Mouse (Mus musculus) forebrain, embryonic 13.5 days (tissue): Measurements from ENCODE around the gene Ly6g6f. TPM values are rescaled to one million over a fixed set of nuclear protein-coding genes. Genes with fewer than 3 reads are reported as not detected.
A peak's percentile ranks its signal among the peaks of the same experiment; 100 is the strongest.

Source experiments
- ATAC-seq: fragments of 200-750 bp; cut with Nextera tagmentation; 2 replicates; pipeline ENCODE4 v1.8.0; 2017
- H3K27ac ChIP-seq: fragments of 300-500 bp; sonication (generic); 2 replicates; pipeline ENCODE4 v1.5.1; 2015; ENCODE audit warnings: inconsistent platforms, mild to moderate bottlenecking, moderate library complexity
- H3K27me3 ChIP-seq: fragments of 300-500 bp; sonication (generic); 2 replicates; pipeline ENCODE4 v1.6.1; 2015; ENCODE audit warnings: mild to moderate bottlenecking, inconsistent platforms
- H3K36me3 ChIP-seq: fragments of 300-500 bp; sonication (generic); 2 replicates; pipeline ENCODE4 v1.6.1; 2015; ENCODE audit warnings: mild to moderate bottlenecking, inconsistent platforms; ENCODE audit not compliant: poor library complexity, severe bottlenecking
- H3K4me1 ChIP-seq: fragments of 300-500 bp; sonication (generic); 2 replicates; pipeline ENCODE4 v1.6.1; 2015; ENCODE audit warnings: inconsistent platforms
- H3K4me2 ChIP-seq: fragments of 300-500 bp; sonication (generic); 2 replicates; pipeline ENCODE4 v1.6.1; 2015; ENCODE audit warnings: inconsistent platforms, mild to moderate bottlenecking, moderate library complexity
- H3K4me3 ChIP-seq: fragments of 300-500 bp; sonication (generic); 2 replicates; pipeline ENCODE4 v1.5.1; 2015; ENCODE audit warnings: mild to moderate bottlenecking, inconsistent platforms
- H3K9ac ChIP-seq: fragments of 300-500 bp; sonication (generic); 2 replicates; pipeline ENCODE4 v1.6.1; 2015; ENCODE audit warnings: mild to moderate bottlenecking, inconsistent platforms
- H3K9me3 ChIP-seq: fragments of 300-500 bp; sonication (generic); replicated peaks from 2 replicates; pipeline ENCODE4 v1.6.1; 2016; ENCODE audit warnings: inconsistent platforms
- WGBS: fragments of 180-500 bp; shearing (Covaris S2); methylation state at CpG from one replicate; pipeline ENCODE4 v1.1.7; 2015; 5-methylcytosine and 5-hydroxymethylcytosine counted together
- polyA plus RNA-seq: library from polyadenylated mRNA; unstranded; fragments of >200 nt; fragmentation: Nextera tagmentation; extraction: Ambion mirVana; gene quantifications from 2 replicates; pipeline ENCODE4 v1.2.1, GENCODE M21; 2015

Gene Ly6g6f
- polyA plus RNA-seq, 1 experiment from 2014 or later, result 0.25 TPM

DNA sequence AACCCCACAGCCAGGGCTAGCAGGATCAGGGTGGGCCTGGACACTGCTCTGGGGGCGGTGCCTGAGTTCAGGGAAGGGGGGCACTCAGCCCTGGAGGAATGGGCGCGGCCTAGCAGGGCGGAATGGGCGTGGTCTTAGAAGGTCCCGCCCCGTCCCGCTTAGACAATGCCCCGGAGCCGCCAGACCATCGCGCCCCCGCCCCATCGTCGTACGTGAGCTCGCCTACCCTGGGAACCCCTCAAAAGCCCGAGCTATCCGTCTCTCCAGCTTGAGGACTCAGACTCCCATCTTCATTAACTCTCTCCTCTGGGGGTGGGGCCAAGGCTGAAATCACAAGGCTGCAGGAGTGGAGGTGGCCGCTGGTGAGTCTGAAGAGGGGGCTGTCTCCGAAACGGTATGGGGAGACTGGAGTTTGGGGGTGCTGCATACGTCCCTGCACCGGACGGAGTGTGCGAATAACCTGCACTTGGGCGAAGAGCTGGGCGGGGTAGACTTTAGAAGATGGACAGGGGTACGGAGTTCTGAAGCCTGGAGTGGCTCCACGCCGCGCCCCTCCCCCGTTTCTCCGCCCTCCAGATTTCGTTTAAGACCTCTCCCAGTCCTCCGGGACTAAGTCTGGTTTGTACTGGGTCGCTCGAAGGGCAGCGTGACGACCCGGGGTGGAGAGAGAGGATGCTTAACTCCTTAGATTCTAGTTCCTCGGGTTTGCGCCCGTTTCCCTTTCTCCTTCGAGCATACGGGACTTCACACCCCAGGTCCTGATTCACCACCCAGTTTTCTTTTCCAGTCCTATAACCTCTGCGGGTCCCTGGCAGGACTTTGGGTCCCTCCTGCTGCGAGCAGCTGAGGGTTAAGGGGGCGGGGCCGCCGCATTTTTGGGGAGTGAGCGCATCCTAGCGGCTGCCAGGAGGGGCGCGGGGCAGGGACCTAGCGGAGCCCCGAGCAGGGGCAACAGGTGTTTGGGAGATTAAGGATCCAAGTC, 26.2 kb downstream of the Ly6g6f start, which contains the start of gene Ddah2:
Gene Ddah2, plus strand, starts transcription at position 125 of the 982 bp plus-strand sequence.
- Histone ChIP-seq H3K27ac (peak within 1 kb of the TSS; percentile 94), H3K4me3 (peak within 1 kb of the TSS; percentile 79), H3K4me1 (peaks cover 32% of the 10 kb centered on the region), H3K9ac (peak within 1 kb of the TSS; percentile 90), H3K9me3 (no peaks in the 10 kb centered on the region), H3K36me3 (peaks cover 59% of the 10 kb centered on the region), H3K4me2 (peak within 1 kb of the TSS; percentile 91), H3K27me3 (peaks cover 12% of the 10 kb centered on the region)
- under 1% methylated on average over 57 of the region's 57 CpGs for WGBS
- ATAC-seq, result peak; percentile 92

DNA sequence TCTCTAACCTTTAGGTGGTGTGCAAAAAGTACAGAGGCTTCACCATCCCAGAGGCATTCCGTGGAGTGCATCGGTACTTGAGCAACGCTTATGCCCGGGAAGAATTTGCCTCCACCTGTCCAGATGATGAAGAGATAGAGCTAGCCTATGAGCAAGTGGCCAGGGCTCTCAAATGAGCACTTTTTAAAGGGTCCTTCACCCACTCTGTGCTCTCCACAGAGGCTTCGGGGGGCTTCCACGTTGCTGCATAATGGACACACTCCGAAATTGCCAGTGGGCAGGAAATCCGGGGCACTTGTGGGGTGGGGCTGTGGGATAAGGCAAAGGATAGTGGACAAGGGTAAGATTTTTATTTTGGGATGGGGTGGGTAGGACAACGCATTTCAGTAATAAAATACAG, 27.1 kb downstream of the Ly6g6f start:
- peak overlapping the region; percentile 94; the same call in 1 of the 2 replicates for H3K27ac ChIP-seq
- peaks cover 65% of the 10 kb centered on the region for H3K36me3 ChIP-seq
- WGBS, result 78% methylated on average over 9 of the region's 9 CpGs

DNA sequence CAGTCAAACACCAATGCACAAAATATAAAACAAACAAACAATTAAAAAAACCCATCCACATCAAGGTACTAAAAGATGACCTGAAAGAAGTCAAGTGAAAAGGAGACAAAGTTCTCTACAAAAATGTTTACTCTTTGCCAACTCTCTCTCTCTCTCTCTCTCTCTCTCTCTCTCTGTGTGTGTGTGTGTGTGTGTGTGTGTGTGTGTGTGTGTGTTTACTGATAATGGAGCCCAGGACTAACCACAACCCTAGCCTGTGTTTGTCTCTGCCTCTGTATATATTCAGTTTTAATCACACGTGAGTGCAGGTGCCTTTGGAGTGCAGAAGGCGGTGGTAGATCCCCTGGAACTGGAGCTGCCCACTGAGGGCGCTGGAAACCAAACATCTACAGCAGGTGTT, 28.3 kb downstream of the Ly6g6f start:
- peaks cover 64% of the 10 kb centered on the region for H3K36me3 ChIP-seq
- ATAC-seq, result no peak

More for the DNA sequence above, 27.1 kb downstream of the Ly6g6f start:
- 0 out of 2 replicates have a peak, but pooled peaks have one; percentile 0 for ATAC-seq
- H3K9ac ChIP-seq, result no peak overlapping the region
- H3K4me3 ChIP-seq, result peak overlapping the region; percentile 79
- H3K4me2 ChIP-seq, result peak overlapping the region; percentile 91
- peaks cover 3% of the 10 kb centered on the region; the same call in 1 of the 2 replicates for H3K27me3 ChIP-seq
- peaks cover 30% of the 10 kb centered on the region for H3K4me1 ChIP-seq
- no peaks in the 10 kb centered on the region for H3K9me3 ChIP-seq

DNA sequence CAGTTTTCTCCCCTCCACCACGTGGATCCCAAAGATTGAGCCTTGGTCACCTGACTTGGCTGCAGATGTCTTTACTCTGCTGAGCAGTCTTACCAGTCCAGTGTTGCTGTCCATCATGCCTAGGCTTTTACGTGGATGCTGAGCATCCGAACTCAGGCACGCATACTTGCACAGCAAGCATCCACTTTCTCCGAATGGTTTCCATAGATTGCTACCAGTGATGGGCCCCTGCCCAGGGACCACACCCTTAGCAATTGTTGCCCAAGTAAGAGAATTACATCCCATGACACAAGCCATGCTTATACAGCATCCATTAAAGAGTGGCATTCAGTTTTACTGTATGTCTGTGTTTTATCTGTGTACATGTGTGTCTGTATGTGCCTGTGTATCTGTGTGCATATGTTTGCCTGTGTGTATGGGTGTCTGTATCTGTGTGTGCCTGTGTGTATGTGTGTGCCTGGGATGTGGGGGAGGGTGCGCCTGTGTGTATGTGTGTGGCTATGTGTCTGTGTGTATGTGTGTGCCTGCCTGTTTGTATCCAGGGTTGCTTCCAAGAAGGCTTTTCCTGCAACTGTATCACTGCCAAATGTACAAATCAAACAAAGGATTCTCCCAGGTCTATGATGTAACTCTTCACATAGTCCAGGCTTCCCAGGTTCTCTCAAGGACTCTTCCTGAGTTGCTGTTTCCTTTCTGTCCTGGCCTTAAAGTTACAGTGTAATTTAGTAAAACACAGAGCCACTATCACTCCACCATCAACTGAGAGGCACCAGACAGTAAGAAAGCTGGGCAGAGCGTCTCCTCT, 29.5 kb downstream of the Ly6g6f start:
- WGBS, result 90% methylated on average over 7 of the region's 7 CpGs
- no peak overlapping the region for H3K4me3 ChIP-seq
- H3K36me3 ChIP-seq, result peaks cover 54% of the 10 kb centered on the region
- no peak overlapping the region for H3K4me2 ChIP-seq
- H3K4me1 ChIP-seq, result peaks cover 36% of the 10 kb centered on the region
- H3K9me3 ChIP-seq, result no peaks in the 10 kb centered on the region
- ATAC-seq, result no peak
- no peak overlapping the region for H3K9ac ChIP-seq
- no peak overlapping the region for H3K27ac ChIP-seq
- no peaks in the 10 kb centered on the region for H3K27me3 ChIP-seq

More for the DNA sequence above, 28.3 kb downstream of the Ly6g6f start:
- no peak overlapping the region for H3K9ac ChIP-seq
- no peak overlapping the region for H3K27ac ChIP-seq
- H3K4me3 ChIP-seq, result no peak overlapping the region
- H3K4me2 ChIP-seq, result no peak overlapping the region
- no peaks in the 10 kb centered on the region for H3K27me3 ChIP-seq
- 85% methylated on average over 3 of the region's 3 CpGs for WGBS
- H3K4me1 ChIP-seq, result peaks cover 34% of the 10 kb centered on the region
- H3K9me3 ChIP-seq, result no peaks in the 10 kb centered on the region

DNA sequence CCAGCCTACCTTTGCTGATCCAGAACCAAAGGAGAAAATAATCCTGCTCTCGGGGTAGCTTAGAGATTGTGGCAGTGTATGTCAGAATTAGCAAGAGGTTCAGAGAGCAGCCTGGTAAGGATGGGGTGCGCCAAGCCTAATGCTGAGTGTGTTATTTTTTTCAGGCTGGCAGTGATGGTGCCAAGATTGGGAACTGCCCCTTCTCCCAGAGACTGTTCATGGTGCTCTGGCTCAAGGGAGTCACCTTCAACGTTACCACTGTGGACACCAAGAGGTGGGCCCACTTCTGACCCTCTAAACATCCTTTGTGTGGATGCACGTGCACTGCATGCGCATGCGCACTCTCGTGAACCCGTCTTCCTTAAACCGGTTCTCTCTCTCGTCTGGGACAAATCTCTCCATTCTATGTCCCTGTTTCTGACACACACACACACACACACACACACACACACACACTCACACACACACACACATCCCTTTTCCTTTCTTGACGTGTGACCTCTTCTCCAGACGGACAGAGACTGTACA, 33.1 kb downstream of the Ly6g6f start:
- no peak for ATAC-seq
- H3K27me3 ChIP-seq, result no peaks in the 10 kb centered on the region
- peak overlapping the region; percentile 93 for H3K27ac ChIP-seq
- H3K36me3 ChIP-seq, result peaks cover 41% of the 10 kb centered on the region
- no peaks in the 10 kb centered on the region for H3K9me3 ChIP-seq
- peak overlapping the region; percentile 48 for H3K4me3 ChIP-seq
- H3K9ac ChIP-seq, result peak overlapping the region; percentile 80
- peaks cover 40% of the 10 kb centered on the region for H3K4me1 ChIP-seq
- H3K4me2 ChIP-seq, result peak overlapping the region; percentile 72
- WGBS, result 73% methylated on average over 11 of the region's 12 CpGs

DNA sequence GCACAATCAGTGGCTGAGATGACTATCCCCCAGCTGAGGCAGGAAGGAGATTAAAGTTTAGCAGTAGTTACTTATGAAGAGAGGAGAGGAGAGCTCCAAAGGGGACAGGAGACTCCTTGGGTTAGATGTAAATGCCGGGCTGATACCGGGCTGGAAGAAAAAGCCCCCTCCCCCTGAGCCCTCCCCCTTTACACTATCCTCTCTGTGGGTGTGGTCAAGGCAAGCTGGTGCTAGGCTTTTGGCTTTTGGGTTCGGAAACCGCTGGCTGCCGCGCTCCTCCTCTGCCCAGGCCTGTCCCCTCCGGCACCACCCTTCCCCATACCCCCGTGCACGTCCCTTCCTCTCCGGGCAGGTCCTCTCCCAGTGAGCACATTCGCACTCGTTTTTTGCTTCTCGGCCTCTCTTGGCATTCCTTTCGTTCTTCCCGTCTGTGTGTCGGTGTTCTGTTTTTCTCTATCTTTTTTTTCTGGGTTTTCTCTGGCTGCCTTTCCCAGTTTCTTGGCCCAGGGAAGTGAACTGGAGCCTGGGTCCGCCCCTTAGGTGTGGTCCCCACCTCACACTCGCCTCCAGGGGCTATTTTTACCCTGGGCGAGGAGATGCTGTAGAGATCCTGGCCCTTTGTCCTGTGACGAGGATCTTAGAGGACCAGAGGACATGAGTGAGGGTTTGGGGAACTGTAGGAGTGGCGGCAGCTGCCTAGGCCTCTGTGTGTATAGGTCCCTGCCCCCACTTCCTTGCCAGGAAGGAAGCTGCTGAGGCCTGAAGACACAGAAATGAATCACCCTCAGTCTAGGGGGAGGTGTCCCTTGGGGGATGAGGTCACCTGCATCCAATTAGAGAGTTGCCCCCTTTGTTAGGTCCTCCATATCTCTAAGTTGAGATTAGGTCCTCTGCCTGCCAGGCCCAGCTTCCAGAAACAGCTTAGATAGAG, 34.0 kb downstream of the Ly6g6f start:
- peak overlapping the region; percentile 48 for H3K4me3 ChIP-seq
- H3K4me1 ChIP-seq, result peaks cover 47% of the 10 kb centered on the region
- H3K9ac ChIP-seq, result peak overlapping the region; percentile 80
- WGBS, result 2% methylated on average over 21 of the region's 21 CpGs
- H3K4me2 ChIP-seq, result peak overlapping the region; percentile 72
- ATAC-seq, result peak; percentile 39
- no peaks in the 10 kb centered on the region for H3K9me3 ChIP-seq
- peak overlapping the region; percentile 93 for H3K27ac ChIP-seq
- H3K36me3 ChIP-seq, result peaks cover 37% of the 10 kb centered on the region
- no peaks in the 10 kb centered on the region for H3K27me3 ChIP-seq

DNA sequence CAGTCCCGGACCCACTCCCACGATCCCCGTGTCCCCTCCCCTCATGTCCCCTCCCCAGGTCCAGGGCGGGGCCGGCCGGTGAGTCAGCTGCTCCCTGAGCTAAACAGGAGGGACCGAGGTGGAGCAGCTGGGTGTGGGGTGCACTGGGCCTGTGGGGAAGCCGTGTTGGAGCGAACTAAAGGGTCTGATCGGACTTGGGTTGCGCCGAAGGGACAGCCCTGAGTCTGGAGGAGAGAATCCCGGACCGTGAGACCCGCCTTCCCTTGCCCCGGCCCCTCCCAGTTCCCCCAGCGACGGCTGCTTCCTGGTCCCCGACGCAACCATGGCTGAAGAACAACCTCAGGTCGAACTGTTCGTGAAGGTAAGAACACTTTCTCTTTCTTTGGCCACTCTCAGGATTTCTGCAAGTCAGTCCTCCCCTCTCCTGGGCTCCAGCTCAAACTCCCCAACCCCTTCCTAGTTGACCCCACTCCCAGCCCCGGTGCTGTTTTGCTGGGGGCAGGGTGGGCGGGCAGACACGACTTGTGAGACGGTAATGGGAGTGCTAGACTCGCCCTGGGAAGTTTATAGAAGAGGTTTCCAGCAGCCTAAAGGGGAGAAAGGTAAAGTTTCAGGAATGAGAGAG, 35.2 kb downstream of the Ly6g6f start:
- WGBS, result 1% methylated on average over 27 of the region's 27 CpGs
- H3K4me1 ChIP-seq, result peaks cover 56% of the 10 kb centered on the region

DNA sequence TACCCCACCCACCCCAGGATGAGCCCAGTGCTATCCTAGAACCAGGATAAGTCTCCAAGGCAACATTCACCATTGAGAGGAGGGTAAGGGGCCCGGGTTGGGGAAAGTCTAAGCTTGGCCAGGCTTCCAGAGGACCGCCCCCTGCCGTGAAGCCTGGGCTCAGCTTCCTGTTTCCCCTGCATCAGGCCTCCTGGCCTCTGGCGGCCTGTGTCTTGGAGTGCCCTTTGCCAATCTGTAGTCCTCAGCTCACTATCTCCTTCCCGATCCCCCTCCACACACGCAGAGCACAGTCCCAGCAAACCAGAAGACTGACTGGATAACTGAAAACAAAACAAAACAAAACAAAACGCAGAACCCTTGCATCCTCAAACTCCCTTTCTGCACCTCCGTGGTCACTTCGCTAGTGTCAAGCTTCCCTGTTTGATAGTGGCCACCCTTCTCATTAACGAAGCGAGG, 35.8 kb downstream of the Ly6g6f start, which contains the start of gene Clic1:
Gene Clic1, plus strand, starts transcription at position 406 of the 456 bp plus-strand sequence.
- H3K27me3 ChIP-seq, result no peaks in the 10 kb centered on the region
- WGBS, result under 1% methylated on average over 11 of the region's 11 CpGs
- peak within 1 kb of the TSS; percentile 90 for H3K27ac ChIP-seq
- 0 out of 2 replicates have a peak, but pooled peaks have one; percentile 2 for ATAC-seq
- H3K36me3 ChIP-seq, result peaks cover 22% of the 10 kb centered on the region
- peak within 1 kb of the TSS; percentile 72 for H3K4me2 ChIP-seq
- H3K9me3 ChIP-seq, result no peaks in the 10 kb centered on the region
- peak within 1 kb of the TSS; percentile 80 for H3K9ac ChIP-seq
- peaks cover 56% of the 10 kb centered on the region for H3K4me1 ChIP-seq
- peak within 1 kb of the TSS; percentile 48 for H3K4me3 ChIP-seq

More for the DNA sequence above, 35.2 kb downstream of the Ly6g6f start:
- H3K27ac ChIP-seq, result peak overlapping the region; percentile 90
- no peak for ATAC-seq
- peak overlapping the region; percentile 80 for H3K9ac ChIP-seq
- no peaks in the 10 kb centered on the region for H3K9me3 ChIP-seq
- peak overlapping the region; percentile 72 for H3K4me2 ChIP-seq
- H3K36me3 ChIP-seq, result peaks cover 26% of the 10 kb centered on the region
- H3K4me3 ChIP-seq, result peak overlapping the region; percentile 48
- no peaks in the 10 kb centered on the region for H3K27me3 ChIP-seq

DNA sequence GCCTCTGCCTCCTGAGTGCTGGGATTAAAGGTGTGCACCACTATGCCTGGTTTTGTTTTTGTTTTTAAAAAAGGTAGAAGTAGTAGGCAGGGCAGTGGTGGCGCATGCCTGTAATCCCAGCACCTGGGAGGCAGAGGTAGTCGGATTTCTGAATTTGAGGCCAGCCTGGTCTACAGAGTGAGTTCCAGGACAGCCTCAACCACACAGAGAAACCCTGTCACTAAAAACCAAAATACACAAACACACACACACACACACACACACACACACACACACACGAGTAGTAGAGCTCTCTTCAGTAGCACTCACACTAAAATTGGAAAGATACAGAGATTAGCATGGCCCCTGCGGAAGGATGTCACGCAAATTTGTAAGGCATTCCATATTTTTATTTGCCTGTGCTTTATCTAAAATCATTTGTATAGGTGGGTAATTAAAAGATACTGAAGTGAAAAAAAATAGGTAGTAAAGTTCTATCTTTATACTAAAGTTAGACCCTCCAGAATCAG, 36.4 kb downstream of the Ly6g6f start:
- WGBS, result 80% methylated on average over 5 of the region's 5 CpGs
- H3K27ac ChIP-seq, result peak overlapping the region; percentile 90; the same call in 1 of the 2 replicates
- ATAC-seq, result no peak
- H3K27me3 ChIP-seq, result no peaks in the 10 kb centered on the region
- no peaks in the 10 kb centered on the region for H3K9me3 ChIP-seq
- H3K4me3 ChIP-seq, result no peak overlapping the region
- peaks cover 17% of the 10 kb centered on the region for H3K36me3 ChIP-seq
- H3K9ac ChIP-seq, result no peak overlapping the region
- H3K4me1 ChIP-seq, result peaks cover 56% of the 10 kb centered on the region
- H3K4me2 ChIP-seq, result peak overlapping the region; percentile 72
